Mouse (Mus musculus) testis, adult 2 months (tissue): Measurements from ENCODE around the gene Sik2.

Experiments
- CTCF ChIP-seq: fragments of 200-500 bp; IDR thresholded peaks from 2 replicates; pipeline ENCODE4 v1.5.1; 2012; ENCODE audit warnings: low read depth, mild to moderate bottlenecking, inconsistent platforms, low read length, moderate library complexity; ENCODE audit not compliant: control insufficient read depth, insufficient read depth, insufficient replicate concordance
- POLR2A ChIP-seq: fragments of 200-500 bp; IDR thresholded peaks from 2 replicates; pipeline ENCODE4 v1.6.1; 2012; ENCODE audit warnings: low read depth, mild to moderate bottlenecking, inconsistent platforms, low read length, moderate library complexity; ENCODE audit not compliant: control insufficient read depth

DNA sequence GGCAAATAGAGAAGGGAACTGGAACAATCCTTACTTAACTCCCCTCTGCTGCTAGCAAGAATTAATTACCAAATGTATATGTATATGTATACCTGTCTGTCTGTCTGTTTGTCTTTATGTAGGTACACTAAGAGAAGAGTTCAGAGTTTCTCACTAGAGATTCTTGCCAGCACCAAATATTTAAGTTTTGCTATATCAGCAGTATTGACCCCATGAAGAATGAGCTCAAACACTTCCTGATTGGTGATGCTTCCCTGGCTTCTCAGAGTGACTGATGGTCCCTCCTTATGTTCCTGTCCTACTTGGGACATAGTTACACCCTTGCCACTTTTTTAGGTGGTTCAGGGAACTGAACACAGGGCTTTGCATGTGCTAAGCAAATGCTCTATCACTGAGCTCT, 78.9 kb downstream of the Sik2 start:
- TF ChIP-seq CTCF: no peak
- no peak for TF ChIP-seq POLR2A
